Comparison of ENCODE assay signal across 12 mouse cellular contexts in the genomic region with DNA sequence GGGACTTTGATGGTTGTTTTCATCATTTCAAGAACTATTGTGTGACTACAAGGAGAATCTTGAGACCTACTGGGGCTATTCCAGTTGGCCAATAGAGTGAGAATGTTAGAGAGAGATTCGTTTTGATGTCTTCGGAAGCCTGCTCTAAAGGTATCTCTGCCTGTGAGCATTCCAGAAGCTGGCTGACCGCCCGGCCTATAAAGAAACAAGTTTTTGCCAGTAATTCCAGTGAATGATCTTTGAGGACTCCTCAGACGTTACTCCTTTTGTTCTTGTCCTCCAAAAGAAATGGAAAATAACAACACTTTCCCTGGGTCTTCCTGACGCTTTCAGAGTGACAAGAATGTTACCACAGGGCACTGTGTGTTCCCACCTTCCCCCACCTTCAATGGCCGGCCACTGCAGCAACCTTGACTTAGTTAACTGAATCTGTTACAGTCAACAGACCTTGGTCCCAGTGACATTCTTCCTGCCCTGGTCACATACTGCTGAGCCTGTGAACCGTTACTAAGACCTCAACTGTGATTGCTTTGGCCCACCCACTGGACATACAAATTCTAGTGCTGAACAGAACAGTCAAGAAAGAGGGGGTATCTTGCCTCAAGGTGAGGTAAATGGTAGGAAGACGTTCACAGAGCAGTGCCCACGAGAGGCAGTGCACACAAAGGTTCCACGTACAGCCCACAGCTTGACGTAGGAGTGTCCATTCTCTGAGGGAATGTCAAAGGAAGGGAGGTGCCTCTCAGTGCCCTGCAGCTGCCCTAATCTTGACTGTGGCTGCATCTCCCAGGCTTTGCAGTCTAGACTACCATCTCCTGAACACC. TPM values are rescaled to one million over a fixed set of nuclear protein-coding genes. Genes with fewer than 3 reads are reported as not detected.
DNase-seq lines count a peak whose midpoint lies in the region; ATAC-seq lines count a peak whose summit lies in the region.
"Had no signal": no experiment of that assay in that cellular context is flagged by ENCODE, and none has a peak within 500 bp of the region (broad histone marks: within the 10 kb centered on the region; RNA-seq: fewer than 3 reads in every experiment).

No protein-coding gene starts in this region.

- H3K27me3 ChIP-seq in hindbrain, embryonic 14.5 days (ENCODE audit: control insufficient read depth, insufficient read depth, low read length): no peaks in the 10 kb centered on the region
- no peaks in the 10 kb centered on the region for H3K27me3 ChIP-seq in hindbrain, embryonic 11.5 days (ENCODE audit: control insufficient read depth, insufficient read depth, low read length)
- no peaks in the 10 kb centered on the region for H3K27me3 ChIP-seq in heart, embryonic 14.5 days (ENCODE audit: control insufficient read depth, insufficient read depth, low read length)
- H3K27me3 ChIP-seq: embryonic facial prominence, embryonic 15.5 days had no signal

- no peaks in the 10 kb centered on the region for H3K4me1 ChIP-seq in hindbrain, embryonic 14.5 days (replicated peaks; ENCODE audit: control insufficient read depth, insufficient read depth, low read length)
- no peaks in the 10 kb centered on the region for H3K4me1 ChIP-seq in hindbrain, embryonic 11.5 days (replicated peaks; ENCODE audit: control insufficient read depth, insufficient read depth, low read length)
- H3K4me1 ChIP-seq in brown adipose tissue, adult 24 weeks (ENCODE audit: control insufficient read depth, insufficient read depth, insufficient read length, low read length): peaks cover 25% of the 10 kb centered on the region
- H3K4me1 ChIP-seq in heart, embryonic 14.5 days (ENCODE audit: control insufficient read depth in 2 of 2, insufficient read depth in 2 of 2, low read length in 2 of 2): peaks cover 14 to 23% of the 10 kb centered on the region in 2 experiments
- H3K4me1 ChIP-seq: embryonic facial prominence, embryonic 15.5 days had no signal

- no peak for ATAC-seq in hindbrain, embryonic 14.5 days (ENCODE audit: low FRiP score)
- ATAC-seq in hindbrain, embryonic 11.5 days (ENCODE audit: low FRiP score): no peak
- no peak for ATAC-seq in heart, embryonic 14.5 days (ENCODE audit: insufficient number of reproducible peaks, insufficient read depth, low FRiP score, low read depth)
- ATAC-seq: liver, postnatal 0 days had no signal

- no peak overlapping the region for H3K4me3 ChIP-seq in hindbrain, embryonic 14.5 days (replicated peaks; ENCODE audit: low read length)
- no peak overlapping the region for H3K4me3 ChIP-seq in hindbrain, embryonic 11.5 days (ENCODE audit: low read depth, low read length)
- H3K4me3 ChIP-seq in brown adipose tissue, adult 24 weeks (ENCODE audit: insufficient read depth, low read depth, low read length): no peak overlapping the region
- no peak overlapping the region for H3K4me3 ChIP-seq in heart, embryonic 14.5 days (ENCODE audit: control insufficient read depth in 1 of 2, insufficient read depth in 1 of 2, low read depth in 1 of 2, low read length in 2 of 2)
- H3K4me3 ChIP-seq: embryonic facial prominence, embryonic 15.5 days had no signal

- H3K36me3 ChIP-seq in hindbrain, embryonic 14.5 days (replicated peaks; ENCODE audit: control insufficient read depth, insufficient read depth): no peaks in the 10 kb centered on the region
- no peaks in the 10 kb centered on the region for H3K36me3 ChIP-seq in hindbrain, embryonic 11.5 days (ENCODE audit: control insufficient read depth, insufficient read depth, low read length)
- no peaks in the 10 kb centered on the region for H3K36me3 ChIP-seq in heart, embryonic 14.5 days (ENCODE audit: control insufficient read depth, insufficient read depth, low read length)
- H3K36me3 ChIP-seq: embryonic facial prominence, embryonic 15.5 days had no signal

- WGBS in hindbrain, embryonic 14.5 days: 80% methylated on average over 12 of the region's 12 CpGs
- 85% methylated on average over 12 of the region's 12 CpGs for WGBS in hindbrain, embryonic 11.5 days
- WGBS in heart, embryonic 14.5 days: 58% methylated on average over 12 of the region's 12 CpGs

- H3K9me3 ChIP-seq in hindbrain, embryonic 14.5 days (ENCODE audit: control insufficient read depth, low read length): no peaks in the 10 kb centered on the region
- H3K9me3 ChIP-seq in hindbrain, embryonic 11.5 days (ENCODE audit: control insufficient read depth, low read length): no peaks in the 10 kb centered on the region
- H3K9me3 ChIP-seq in heart, embryonic 14.5 days (ENCODE audit: control insufficient read depth, low read length): no peaks in the 10 kb centered on the region
- H3K9me3 ChIP-seq: embryonic facial prominence, embryonic 15.5 days had no signal

- H3K4me2 ChIP-seq in hindbrain, embryonic 14.5 days (replicated peaks): no peak overlapping the region
- H3K4me2 ChIP-seq in hindbrain, embryonic 11.5 days (replicated peaks; ENCODE audit: low read depth, low read length): no peak overlapping the region
- H3K4me2 ChIP-seq in heart, embryonic 14.5 days (ENCODE audit: low read length): no peak overlapping the region
- H3K4me2 ChIP-seq: embryonic facial prominence, embryonic 15.5 days had no signal

- no peak overlapping the region for H3K9ac ChIP-seq in hindbrain, embryonic 14.5 days
- no peak overlapping the region for H3K9ac ChIP-seq in hindbrain, embryonic 11.5 days (ENCODE audit: low read depth, low read length)
- H3K9ac ChIP-seq in heart, embryonic 14.5 days (ENCODE audit: low read length): no peak overlapping the region
- H3K9ac ChIP-seq: embryonic facial prominence, embryonic 15.5 days; liver, postnatal 0 days had no signal

- DNase-seq in hindbrain, embryonic 14.5 days (ENCODE audit: low spot score): no peak
- no peak for DNase-seq in hindbrain, embryonic 11.5 days (ENCODE audit: low spot score)
- DNase-seq in kidney, postnatal 10 days: peak; percentile 35
- DNase-seq in urinary bladder, postnatal 25 days (ENCODE audit: low spot score): no peak
- no peak for DNase-seq in thymus, adult 18-20 months
- DNase-seq in ovary, adult 18-20 months (ENCODE audit: low spot score): no peak
- DNase-seq: cerebellum, postnatal 25 days; left cerebral cortex, postnatal 4 days; liver, postnatal 0 days had no signal

- H3K27ac ChIP-seq in hindbrain, embryonic 14.5 days: peak overlapping the region; percentile 51; the same call in 1 of the 2 replicates
- H3K27ac ChIP-seq in hindbrain, embryonic 11.5 days (ENCODE audit: low read depth, low read length): no peak overlapping the region
- H3K27ac ChIP-seq in brown adipose tissue, adult 24 weeks (replicated peaks; ENCODE audit: low read depth, low read length): peak overlapping the region; percentile 63
- H3K27ac ChIP-seq in heart, embryonic 14.5 days (replicated peaks in 1 of 2; ENCODE audit: control insufficient read depth in 1 of 2, insufficient read depth in 1 of 2, low read depth in 2 of 2, low read length in 2 of 2): peak overlapping the region; percentile 55 to 56; a peak in 3 of 4 replicates
- H3K27ac ChIP-seq: embryonic facial prominence, embryonic 15.5 days had no signal

RNA-seq across cellular contexts. Expression of a gene that starts 4.5 kb away (rescaled TPM):
- polyA plus RNA-seq in hindbrain, embryonic 14.5 days (2014; fragmentation: Nextera tagmentation; extraction: Ambion mirVana): 4.4 and 5.0 TPM in 2 replicates
- polyA plus RNA-seq in hindbrain, embryonic 11.5 days (2014; fragmentation: Nextera tagmentation; extraction: Ambion mirVana): 2.6 and 2.8 TPM in 2 replicates
- 16.1 and 19.0 TPM in 2 replicates for polyA plus RNA-seq in brown adipose tissue, adult 24 weeks (2012; ENCODE audit: insufficient read depth, insufficient read length, missing spikeins)
- 8.3 and 9.7 TPM in 2 replicates for polyA plus RNA-seq in heart, embryonic 14.5 days (2014; fragmentation: Nextera tagmentation; extraction: Ambion mirVana)
